Mouse (Mus musculus) kidney, adult 9 months (tissue): ENCODE data around the gene Scyl1.

Experiments used
- DNase-seq: peaks from one replicate; pipeline ENCODE4 v3.0.0; 2022

The Scyl1 gene

GRCm38 (mm10) chr19:5740320-5741317, 30.6 kb downstream of the Scyl1 start, which contains the start of gene Ltbp3:
Gene Ltbp3 (plus strand): TSS chr19:5740904.
- DNase-seq: peak; percentile 46

- DNase-seq: no peak
Measured at GRCm38 (mm10) chr19:5739446-5739845, 31.8 kb downstream of the Scyl1 start.

GRCm38 (mm10) chr19:5734325-5734724, 36.9 kb downstream of the Scyl1 start:
- no peak for DNase-seq

GRCm38 (mm10) chr19:5731264-5731978, 39.8 kb downstream of the Scyl1 start:
- peak; percentile 96 for DNase-seq

GRCm38 (mm10) chr19:5730314-5731186, 40.7 kb downstream of the Scyl1 start:
- peak; percentile 36 for DNase-seq

GRCm38 (mm10) chr19:5729444-5729815, 41.8 kb downstream of the Scyl1 start, which contains the start of gene Fam89b:
Gene Fam89b (minus strand): TSS chr19:5729653.
- DNase-seq: peak; percentile 91

GRCm38 (mm10) chr19:5728631-5729443, 42.4 kb downstream of the Scyl1 start:
- DNase-seq: peak; percentile 48

GRCm38 (mm10) chr19:5727701-5728100, 43.5 kb downstream of the Scyl1 start:
- peak; percentile 91 for DNase-seq

GRCm38 (mm10) chr19:5726961-5727578, 44.1 kb downstream of the Scyl1 start:
- no peak for DNase-seq

- DNase-seq: peak; percentile 62
Measured at GRCm38 (mm10) chr19:5725767-5726515, 45.3 kb downstream of the Scyl1 start, which contains the start of gene Ehbp1l1. Gene Ehbp1l1 (minus strand): TSS chr19:5726317.

- peak; percentile 46 for DNase-seq
Measured at GRCm38 (mm10) chr19:5725029-5725707, 46.1 kb downstream of the Scyl1 start.

- peak; percentile 80 for DNase-seq
Measured at GRCm38 (mm10) chr19:5724549-5724941, 46.7 kb downstream of the Scyl1 start.

GRCm38 (mm10) chr19:5723934-5724548, 47.2 kb downstream of the Scyl1 start:
- DNase-seq: no peak

GRCm38 (mm10) chr19:5722848-5723425, 48.3 kb downstream of the Scyl1 start:
- DNase-seq: no peak

- DNase-seq: no peak
Measured at GRCm38 (mm10) chr19:5721233-5721632, 50.0 kb downstream of the Scyl1 start.

- no peak for DNase-seq
Measured at GRCm38 (mm10) chr19:5716955-5717354, 54.3 kb downstream of the Scyl1 start.

- DNase-seq: peak; percentile 52
Measured at GRCm38 (mm10) chr19:5715793-5716688, 55.2 kb downstream of the Scyl1 start.

GRCm38 (mm10) chr19:5713730-5714129, 57.5 kb downstream of the Scyl1 start:
- DNase-seq: peak; percentile 78
